In genomic region chr11:101140164-101140819, GRCm38 (mm10) we compare ENCODE assay signal across 8 mouse cellular contexts. TPM values are rescaled to one million over a fixed set of nuclear protein-coding genes. Genes with fewer than 3 reads are reported as not detected.
DNase-seq lines count a peak whose midpoint lies in the region; ATAC-seq and TF ChIP-seq lines count a peak whose summit lies in the region.

No protein-coding gene starts in this region.

- H3K36me3 ChIP-seq in hindbrain, embryonic 11.5 days (ENCODE audit: control insufficient read depth, insufficient read depth, low read length): no peaks in the 10 kb centered on the region
- H3K36me3 ChIP-seq in liver, embryonic 16.5 days (ENCODE audit: control insufficient read depth, insufficient read depth): no peaks in the 10 kb centered on the region
- H3K36me3 ChIP-seq in stomach, embryonic 15.5 days: no peaks in the 10 kb centered on the region

- H3K9me3 ChIP-seq in hindbrain, embryonic 11.5 days (ENCODE audit: control insufficient read depth, low read length): no peaks in the 10 kb centered on the region
- no peaks in the 10 kb centered on the region for H3K9me3 ChIP-seq in liver, embryonic 16.5 days (replicated peaks; ENCODE audit: control insufficient read depth, low read length)
- H3K9me3 ChIP-seq in stomach, embryonic 15.5 days: no peaks in the 10 kb centered on the region

- peak overlapping the region; percentile 22 for H3K4me2 ChIP-seq in hindbrain, embryonic 11.5 days (replicated peaks; ENCODE audit: low read depth, low read length)
- H3K4me2 ChIP-seq in liver, embryonic 16.5 days (ENCODE audit: low read depth, low read length): peak overlapping the region; percentile 39
- H3K4me2 ChIP-seq in stomach, embryonic 15.5 days: peak overlapping the region; percentile 57

- H3K4me3 ChIP-seq in hindbrain, embryonic 11.5 days (ENCODE audit: low read depth, low read length): 0 out of 2 replicates have a peak overlapping the region, but pooled peaks have one; percentile 6
- peak overlapping the region; percentile 27; the same call in 1 of the 2 replicates for H3K4me3 ChIP-seq in liver, embryonic 16.5 days (ENCODE audit: low read depth, low read length)
- H3K4me3 ChIP-seq in stomach, embryonic 15.5 days (replicated peaks): peak overlapping the region; percentile 26

- peak; percentile 43 to 49 for DNase-seq in cerebellum, postnatal 14 days
- peak; percentile 96 for DNase-seq in brain, embryonic 14.5 days (ENCODE audit: low read depth)
- peak; percentile 29 for DNase-seq in hindbrain, embryonic 11.5 days (ENCODE audit: low spot score)
- DNase-seq in urinary bladder, postnatal 36 days (ENCODE audit: low spot score in 2 of 2): no peak

- 0 out of 2 replicates have a peak, but pooled peaks cover 3% of the 10 kb centered on the region for H3K4me1 ChIP-seq in hindbrain, embryonic 11.5 days (replicated peaks; ENCODE audit: control insufficient read depth, insufficient read depth, low read length)
- H3K4me1 ChIP-seq in liver, embryonic 16.5 days (ENCODE audit: control insufficient read depth, low read depth, low read length): peaks cover 3% of the 10 kb centered on the region; the same call in 1 of the 2 replicates
- peaks cover 15% of the 10 kb centered on the region for H3K4me1 ChIP-seq in stomach, embryonic 15.5 days

- no peak for TF ChIP-seq POLR2A in brain, embryonic 14.5 days (IDR thresholded peaks at IDR 0.05; ENCODE audit: borderline replicate concordance, extremely low read depth, insufficient read depth, insufficient read length, poor library complexity, severe bottlenecking)

- ATAC-seq in cerebellum, adult (ENCODE audit: insufficient number of reproducible peaks, low FRiP score, low TSS enrichment): no peak
- ATAC-seq in hindbrain, embryonic 11.5 days (ENCODE audit: low FRiP score): no peak
- ATAC-seq in liver, embryonic 16.5 days (ENCODE audit: low read depth): no peak
- no peak for ATAC-seq in stomach, embryonic 15.5 days (ENCODE audit: insufficient read depth, low FRiP score, low read depth)
- ATAC-seq in inflammation-experienced regulatory T-cells, adult 6 months: no peak

- no peaks in the 10 kb centered on the region for H3K27me3 ChIP-seq in hindbrain, embryonic 11.5 days (ENCODE audit: control insufficient read depth, insufficient read depth, low read length)
- peaks cover 28% of the 10 kb centered on the region for H3K27me3 ChIP-seq in liver, embryonic 16.5 days (ENCODE audit: control insufficient read depth, insufficient read depth, low read depth, low read length)
- no peaks in the 10 kb centered on the region for H3K27me3 ChIP-seq in stomach, embryonic 15.5 days (replicated peaks)

- no peak overlapping the region for H3K27ac ChIP-seq in hindbrain, embryonic 11.5 days (ENCODE audit: low read depth, low read length)
- H3K27ac ChIP-seq in liver, embryonic 16.5 days (ENCODE audit: low read length): no peak overlapping the region
- H3K27ac ChIP-seq in stomach, embryonic 15.5 days: peak overlapping the region; percentile 51; the same call in 1 of the 2 replicates

- TF ChIP-seq CTCF in brain, embryonic 14.5 days (IDR thresholded peaks at IDR 0.05; ENCODE audit: borderline replicate concordance, extremely low read depth, insufficient read depth, insufficient read length): no peak

- H3K9ac ChIP-seq in hindbrain, embryonic 11.5 days (ENCODE audit: low read depth, low read length): peak overlapping the region; percentile 3; the same call in 1 of the 2 replicates
- no peak overlapping the region for H3K9ac ChIP-seq in liver, embryonic 16.5 days (ENCODE audit: low read depth, low read length)
- H3K9ac ChIP-seq in stomach, embryonic 15.5 days: 0 out of 2 replicates have a peak overlapping the region, but pooled peaks have one; percentile 5

- 50% methylated on average over 27 of the region's 27 CpGs for WGBS in hindbrain, embryonic 11.5 days
- WGBS in liver, embryonic 16.5 days (ENCODE audit: insufficient replicate concordance): 37% methylated on average over 27 of the region's 27 CpGs
- WGBS in stomach, embryonic 15.5 days: 37% methylated on average over 27 of the region's 27 CpGs

RNA-seq across cellular contexts. Expression of gene Tubg2, which starts 15.4 kb away (rescaled TPM):
- polyA plus RNA-seq in brain, embryonic 14.5 days (2012; rRNA removed): 25.3 and 30.7 TPM in 2 replicates
- 5.5 and 5.7 TPM in 2 replicates for polyA plus RNA-seq in hindbrain, embryonic 11.5 days (2014; fragmentation: Nextera tagmentation; extraction: Ambion mirVana)
- 0.05 and 0.09 TPM in 2 replicates for polyA plus RNA-seq in liver, embryonic 16.5 days (2015; fragmentation: Nextera tagmentation; extraction: Ambion mirVana)
- polyA plus RNA-seq in stomach, embryonic 15.5 days (2015; fragmentation: Nextera tagmentation; extraction: Ambion mirVana): 3.4 and 3.8 TPM in 2 replicates
- polyA plus RNA-seq in inflammation-experienced regulatory T-cells, adult 6 months (2017; shearing (Covaris generic)): 1 to 10 TPM; 1.2 to 1.8 (median 1.5) TPM

RNA-seq across cellular contexts. Expression of gene Tubg1, which starts 20.6 kb away (rescaled TPM):
- polyA plus RNA-seq in brain, embryonic 14.5 days (2012; rRNA removed): 15.5 and 35.5 TPM in 2 replicates
- polyA plus RNA-seq in hindbrain, embryonic 11.5 days (2014; fragmentation: Nextera tagmentation; extraction: Ambion mirVana): 97.7 and 98.6 TPM in 2 replicates
- polyA plus RNA-seq in liver, embryonic 16.5 days (2015; fragmentation: Nextera tagmentation; extraction: Ambion mirVana): 34.3 and 36.6 TPM in 2 replicates
- 58.5 and 64.0 TPM in 2 replicates for polyA plus RNA-seq in stomach, embryonic 15.5 days (2015; fragmentation: Nextera tagmentation; extraction: Ambion mirVana)
- polyA plus RNA-seq in inflammation-experienced regulatory T-cells, adult 6 months (2017; shearing (Covaris generic)): 10 to 100 TPM; 24.7 to 32.4 (median 24.7) TPM

RNA-seq across cellular contexts. Expression of gene Retreg3, which starts 20.6 kb away (rescaled TPM):
- polyA plus RNA-seq in brain, embryonic 14.5 days (2012; rRNA removed): 79.0 and 82.7 TPM in 2 replicates
- 10.7 and 12.0 TPM in 2 replicates for polyA plus RNA-seq in hindbrain, embryonic 11.5 days (2014; fragmentation: Nextera tagmentation; extraction: Ambion mirVana)
- 11.9 and 12.3 TPM in 2 replicates for polyA plus RNA-seq in liver, embryonic 16.5 days (2015; fragmentation: Nextera tagmentation; extraction: Ambion mirVana)
- 21.0 and 21.3 TPM in 2 replicates for polyA plus RNA-seq in stomach, embryonic 15.5 days (2015; fragmentation: Nextera tagmentation; extraction: Ambion mirVana)
- polyA plus RNA-seq in inflammation-experienced regulatory T-cells, adult 6 months (2017; shearing (Covaris generic)): 10 to 100 TPM; 15.1 to 26.8 (median 21.4) TPM

RNA-seq across cellular contexts. Expression of gene Cntnap1, which starts 30.0 kb away (rescaled TPM):
- polyA plus RNA-seq in brain, embryonic 14.5 days (2012; rRNA removed): 2.7 and 6.9 TPM in 2 replicates
- polyA plus RNA-seq in hindbrain, embryonic 11.5 days (2014; fragmentation: Nextera tagmentation; extraction: Ambion mirVana): 0.29 and 0.39 TPM in 2 replicates
- 0.11 and 0.17 TPM in 2 replicates for polyA plus RNA-seq in liver, embryonic 16.5 days (2015; fragmentation: Nextera tagmentation; extraction: Ambion mirVana)
- polyA plus RNA-seq in stomach, embryonic 15.5 days (2015; fragmentation: Nextera tagmentation; extraction: Ambion mirVana): 2.0 and 2.6 TPM in 2 replicates
- polyA plus RNA-seq in inflammation-experienced regulatory T-cells, adult 6 months (2017; shearing (Covaris generic)): under 1 TPM in 2 of 3 experiments, not detected in 1; 0.09 to 0.15 TPM

RNA-seq across cellular contexts. Expression of gene Plekhh3, which starts 30.9 kb away (rescaled TPM):
- polyA plus RNA-seq in brain, embryonic 14.5 days (2012; rRNA removed): 9.5 and 12.0 TPM in 2 replicates
- polyA plus RNA-seq in hindbrain, embryonic 11.5 days (2014; fragmentation: Nextera tagmentation; extraction: Ambion mirVana): 7.7 and 8.2 TPM in 2 replicates
- polyA plus RNA-seq in liver, embryonic 16.5 days (2015; fragmentation: Nextera tagmentation; extraction: Ambion mirVana): 1.1 and 1.7 TPM in 2 replicates
- 19.7 and 23.5 TPM in 2 replicates for polyA plus RNA-seq in stomach, embryonic 15.5 days (2015; fragmentation: Nextera tagmentation; extraction: Ambion mirVana)
- not detected for polyA plus RNA-seq in inflammation-experienced regulatory T-cells, adult 6 months (2017; shearing (Covaris generic))

Comparison
In these comparisons a context has a peak if more than half of its experiments do, and no peak if none do; other contexts are left out.
1. DNase-seq: peak in cerebellum, postnatal 14 days (2 of 2), brain, embryonic 14.5 days (single experiment) and hindbrain, embryonic 11.5 days (single experiment); none in urinary bladder, postnatal 36 days (0 of 2).
2. Peak in every context shown above with its lines, with median percentiles within 50 percentile points of each other: H3K4me2 ChIP-seq and H3K4me3 ChIP-seq.